Mouse (Mus musculus): ENCODE data around the gene Col9a1. TPM values are rescaled to one million over a fixed set of nuclear protein-coding genes. Genes with fewer than 3 reads are reported as not detected.

Col9a1 gene
- polyA plus RNA-seq, 1 experiment from 2014 or later = 18.5 TPM

GRCm38 (mm10) chr1:24226941-24227711, 49.7 kb downstream of the Col9a1 start:
- WGBS (ENCODE audit: insufficient replicate concordance) = 68% methylated on average over 6 of the region's 6 CpGs
- ATAC-seq (replicated peaks; ENCODE audit: insufficient number of reproducible peaks, low FRiP score, low TSS enrichment) = no peak
- Histone ChIP-seq H3K4me1 (ENCODE audit: control insufficient read depth, insufficient read depth, low read length) (peaks cover 2% of the 10 kb centered on the region; the same call in 1 of the 2 replicates), H3K27ac (ENCODE audit: low read depth, low read length) (no peak overlapping the region), H3K36me3 (ENCODE audit: control insufficient read depth, insufficient read depth, low read length) (no peaks in the 10 kb centered on the region), H3K4me3 (ENCODE audit: low read depth, low read length) (no peak overlapping the region), H3K4me2 (no peak overlapping the region), H3K27me3 (ENCODE audit: control insufficient read depth, insufficient read depth, low read length) (no peaks in the 10 kb centered on the region), H3K9me3 (replicated peaks; ENCODE audit: control insufficient read depth, low read length) (no peaks in the 10 kb centered on the region), H3K9ac (ENCODE audit: low read depth, low read length) (no peak overlapping the region)

GRCm38 (mm10) chr1:24229552-24229951, 52.1 kb downstream of the Col9a1 start:
- H3K36me3 ChIP-seq (ENCODE audit: control insufficient read depth, insufficient read depth, low read length) = no peaks in the 10 kb centered on the region
- no peak overlapping the region for H3K4me2 ChIP-seq
- H3K4me1 ChIP-seq (ENCODE audit: control insufficient read depth, insufficient read depth, low read length) = peaks cover 2% of the 10 kb centered on the region; the same call in 1 of the 2 replicates
- no peak for ATAC-seq (replicated peaks; ENCODE audit: insufficient number of reproducible peaks, low FRiP score, low TSS enrichment)
- no peak overlapping the region for H3K9ac ChIP-seq (ENCODE audit: low read depth, low read length)
- no peaks in the 10 kb centered on the region for H3K9me3 ChIP-seq (replicated peaks; ENCODE audit: control insufficient read depth, low read length)
- 85% methylated on average over 1 of the region's 1 CpGs for WGBS (ENCODE audit: insufficient replicate concordance)
- H3K27ac ChIP-seq (ENCODE audit: low read depth, low read length) = no peak overlapping the region
- no peaks in the 10 kb centered on the region for H3K27me3 ChIP-seq (ENCODE audit: control insufficient read depth, insufficient read depth, low read length)
- no peak overlapping the region for H3K4me3 ChIP-seq (ENCODE audit: low read depth, low read length)

DNA sequence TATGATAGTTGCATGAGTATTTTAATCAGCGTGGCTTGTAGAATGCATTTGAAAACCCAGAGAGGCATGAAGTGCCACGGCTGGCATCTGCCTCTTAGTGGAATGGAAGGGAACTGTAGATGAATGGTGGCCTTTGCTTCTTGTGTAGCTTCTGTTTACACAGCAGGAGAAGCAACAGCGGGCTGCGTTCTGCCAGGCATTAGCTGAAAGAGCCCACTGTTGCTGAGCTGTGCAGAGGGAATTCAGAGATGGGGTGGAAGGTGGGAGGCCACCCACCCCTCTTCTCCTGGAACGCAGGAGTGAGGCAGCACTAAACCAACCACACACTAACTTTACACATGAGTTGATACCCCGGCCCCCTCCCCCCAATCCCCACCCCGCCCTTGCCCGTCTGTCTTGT, 53.0 kb downstream of the Col9a1 start:
- Histone ChIP-seq H3K9me3 (replicated peaks; ENCODE audit: control insufficient read depth, low read length) (no peaks in the 10 kb centered on the region), H3K4me3 (ENCODE audit: low read depth, low read length) (no peak overlapping the region), H3K36me3 (ENCODE audit: control insufficient read depth, insufficient read depth, low read length) (no peaks in the 10 kb centered on the region), H3K9ac (ENCODE audit: low read depth, low read length) (no peak overlapping the region), H3K4me2 (no peak overlapping the region), H3K27ac (ENCODE audit: low read depth, low read length) (no peak overlapping the region), H3K27me3 (ENCODE audit: control insufficient read depth, insufficient read depth, low read length) (no peaks in the 10 kb centered on the region), H3K4me1 (ENCODE audit: control insufficient read depth, insufficient read depth, low read length) (peaks cover 2% of the 10 kb centered on the region; the same call in 1 of the 2 replicates)
- ATAC-seq (replicated peaks; ENCODE audit: insufficient number of reproducible peaks, low FRiP score, low TSS enrichment) = no peak
- WGBS (ENCODE audit: insufficient replicate concordance) = 40% methylated on average over 8 of the region's 8 CpGs

- H3K9me3 ChIP-seq (replicated peaks; ENCODE audit: control insufficient read depth, low read length) = no peaks in the 10 kb centered on the region
- WGBS (ENCODE audit: insufficient replicate concordance) = 79% methylated on average over 3 of the region's 3 CpGs
- no peak for ATAC-seq (replicated peaks; ENCODE audit: insufficient number of reproducible peaks, low FRiP score, low TSS enrichment)
Measured at GRCm38 (mm10) chr1:24231504-24232270, 54.3 kb downstream of the Col9a1 start.

DNA sequence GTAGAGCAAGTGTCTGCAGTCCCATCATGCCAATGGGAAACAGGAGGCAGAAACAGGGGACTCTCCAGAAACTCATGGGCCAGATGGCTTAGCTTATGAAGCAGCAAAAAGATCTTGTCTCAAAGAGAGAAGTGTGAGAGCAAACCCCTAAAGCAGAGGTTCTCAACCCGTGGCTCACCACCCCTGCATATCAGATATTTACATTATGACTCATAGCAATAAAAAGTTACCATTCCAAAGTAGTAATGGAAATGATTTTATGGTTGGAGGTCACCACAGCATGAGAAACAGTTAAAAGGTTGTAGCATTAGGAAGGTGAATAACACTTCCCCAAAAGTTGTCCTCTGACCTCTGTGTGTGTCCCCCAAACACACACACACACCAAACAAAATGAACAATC, 58.9 kb downstream of the Col9a1 start:
- H3K4me3 ChIP-seq (ENCODE audit: low read depth, low read length) = no peak overlapping the region

More at GRCm38 (mm10) chr1:24231504-24232270, 54.3 kb downstream of the Col9a1 start:
- Histone ChIP-seq H3K27me3 (ENCODE audit: control insufficient read depth, insufficient read depth, low read length) (no peaks in the 10 kb centered on the region), H3K4me3 (ENCODE audit: low read depth, low read length) (no peak overlapping the region), H3K36me3 (ENCODE audit: control insufficient read depth, insufficient read depth, low read length) (no peaks in the 10 kb centered on the region), H3K27ac (ENCODE audit: low read depth, low read length) (no peak overlapping the region), H3K4me2 (no peak overlapping the region), H3K4me1 (ENCODE audit: control insufficient read depth, insufficient read depth, low read length) (peaks cover 2% of the 10 kb centered on the region; the same call in 1 of the 2 replicates), H3K9ac (ENCODE audit: low read depth, low read length) (no peak overlapping the region)

DNA sequence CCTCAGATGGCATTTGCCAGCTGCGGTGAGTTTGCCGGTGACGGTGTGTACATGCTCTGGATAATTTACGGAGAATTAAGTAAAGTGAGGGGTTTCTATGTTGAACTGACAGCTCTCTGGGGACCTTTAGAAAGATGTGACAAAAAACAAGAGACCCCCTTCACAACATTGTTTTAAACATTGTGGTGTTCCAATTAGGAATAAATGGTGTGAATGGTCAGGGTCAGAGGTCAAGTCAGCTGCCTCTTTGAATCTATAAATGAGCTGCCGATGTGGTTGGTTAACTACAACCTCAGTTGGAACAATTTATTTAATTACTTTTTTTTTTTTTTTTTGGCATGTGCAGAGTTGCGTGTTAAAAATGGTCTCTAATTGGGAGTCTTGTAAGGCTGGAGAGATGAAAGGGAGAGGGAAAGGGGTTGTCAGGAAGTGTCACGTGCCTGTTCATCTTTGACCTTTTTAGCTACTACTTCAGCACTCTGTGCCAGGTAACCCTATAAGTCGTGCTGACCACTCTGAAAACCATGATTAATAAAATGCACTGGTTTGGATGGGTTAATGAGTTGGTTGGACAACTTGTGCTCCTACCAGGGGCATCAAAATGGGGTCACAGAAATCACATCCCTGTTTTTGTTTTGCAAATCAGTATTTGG, 62.8 kb downstream of the Col9a1 start:
- no peak for ATAC-seq (replicated peaks; ENCODE audit: insufficient number of reproducible peaks, low FRiP score, low TSS enrichment)
- WGBS (ENCODE audit: insufficient replicate concordance) = 89% methylated on average over 8 of the region's 8 CpGs
- no peaks in the 10 kb centered on the region for H3K4me1 ChIP-seq (ENCODE audit: control insufficient read depth, insufficient read depth, low read length)
- no peak overlapping the region for H3K4me3 ChIP-seq (ENCODE audit: low read depth, low read length)
- H3K36me3 ChIP-seq (ENCODE audit: control insufficient read depth, insufficient read depth, low read length) = no peaks in the 10 kb centered on the region
- no peak overlapping the region for H3K27ac ChIP-seq (ENCODE audit: low read depth, low read length)
- no peak overlapping the region for H3K4me2 ChIP-seq
- H3K9ac ChIP-seq (ENCODE audit: low read depth, low read length) = no peak overlapping the region
- no peaks in the 10 kb centered on the region for H3K9me3 ChIP-seq (replicated peaks; ENCODE audit: control insufficient read depth, low read length)
- no peaks in the 10 kb centered on the region for H3K27me3 ChIP-seq (ENCODE audit: control insufficient read depth, insufficient read depth, low read length)

More for the DNA sequence above, 58.9 kb downstream of the Col9a1 start:
- WGBS (ENCODE audit: insufficient replicate concordance) = 56% methylated on average over 1 of the region's 1 CpGs
- Histone ChIP-seq H3K4me2 (no peak overlapping the region), H3K27me3 (ENCODE audit: control insufficient read depth, insufficient read depth, low read length) (no peaks in the 10 kb centered on the region), H3K9ac (ENCODE audit: low read depth, low read length) (no peak overlapping the region), H3K4me1 (ENCODE audit: control insufficient read depth, insufficient read depth, low read length) (no peaks in the 10 kb centered on the region), H3K9me3 (replicated peaks; ENCODE audit: control insufficient read depth, low read length) (no peaks in the 10 kb centered on the region), H3K27ac (ENCODE audit: low read depth, low read length) (no peak overlapping the region), H3K36me3 (ENCODE audit: control insufficient read depth, insufficient read depth, low read length) (no peaks in the 10 kb centered on the region)
- no peak for ATAC-seq (replicated peaks; ENCODE audit: insufficient number of reproducible peaks, low FRiP score, low TSS enrichment)

DNA sequence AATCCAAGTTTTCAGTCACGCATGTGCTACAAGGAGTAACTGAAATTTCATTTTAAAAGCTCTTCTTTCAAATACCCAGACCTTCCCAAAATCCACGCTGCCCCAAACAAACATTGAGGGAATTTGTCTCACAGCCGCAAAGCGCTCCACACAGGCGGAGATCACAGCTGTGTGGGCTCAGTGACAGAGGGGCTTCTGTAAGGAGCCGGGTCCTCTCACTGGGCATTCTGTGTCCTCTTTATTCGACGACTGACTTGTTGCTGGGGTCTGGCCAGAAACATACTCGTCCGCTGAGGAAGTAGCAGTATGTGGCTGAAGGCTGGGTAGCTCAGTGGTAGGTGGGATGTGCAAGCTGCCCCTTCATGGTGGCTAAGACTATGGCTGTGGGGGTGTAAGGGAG, 67.5 kb downstream of the Col9a1 start:
- H3K9me3 ChIP-seq (replicated peaks; ENCODE audit: control insufficient read depth, low read length) = no peaks in the 10 kb centered on the region
- no peak overlapping the region for H3K4me3 ChIP-seq (ENCODE audit: low read depth, low read length)
- no peak overlapping the region for H3K27ac ChIP-seq (ENCODE audit: low read depth, low read length)
- no peaks in the 10 kb centered on the region for H3K27me3 ChIP-seq (ENCODE audit: control insufficient read depth, insufficient read depth, low read length)
- no peak overlapping the region for H3K4me2 ChIP-seq
- no peak overlapping the region for H3K9ac ChIP-seq (ENCODE audit: low read depth, low read length)
- ATAC-seq (replicated peaks; ENCODE audit: insufficient number of reproducible peaks, low FRiP score, low TSS enrichment) = no peak
- H3K36me3 ChIP-seq (ENCODE audit: control insufficient read depth, insufficient read depth, low read length) = no peaks in the 10 kb centered on the region
- no peaks in the 10 kb centered on the region for H3K4me1 ChIP-seq (ENCODE audit: control insufficient read depth, insufficient read depth, low read length)
- WGBS (ENCODE audit: insufficient replicate concordance) = 81% methylated on average over 10 of the region's 10 CpGs

DNA sequence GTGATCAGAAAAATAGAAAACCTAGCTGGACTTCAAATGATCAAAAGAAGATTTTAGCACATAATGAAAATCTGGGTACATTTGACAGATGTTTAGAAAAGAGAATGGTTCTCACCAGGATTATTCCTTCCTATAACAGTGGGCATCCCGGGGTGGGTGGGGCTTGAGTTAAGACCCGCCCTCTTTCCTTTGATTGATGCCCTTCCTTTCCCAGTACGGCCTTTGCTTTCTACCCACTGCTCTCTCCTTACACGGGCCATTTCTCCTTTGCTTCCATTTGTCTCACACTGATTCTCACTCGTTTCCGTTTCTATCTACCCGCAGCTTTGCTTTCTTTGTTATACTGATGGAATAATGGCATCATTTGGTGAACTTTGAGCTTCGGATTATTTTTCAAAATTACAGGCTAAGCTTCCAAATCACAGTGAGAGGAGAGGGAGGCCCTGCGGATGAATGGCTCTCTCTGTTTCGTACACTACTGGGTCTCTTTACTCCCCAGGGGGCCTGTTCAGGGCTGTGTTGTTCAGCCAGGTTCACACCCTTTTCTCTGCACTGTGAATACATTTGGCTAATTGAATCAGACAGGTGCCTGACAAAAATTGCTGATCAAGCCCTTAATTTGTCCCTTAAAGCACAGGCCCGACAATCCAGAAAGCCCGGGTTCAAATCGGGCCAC, 68.4 kb downstream of the Col9a1 start:
- Histone ChIP-seq H3K4me3 (ENCODE audit: low read depth, low read length) (no peak overlapping the region), H3K27ac (ENCODE audit: low read depth, low read length) (no peak overlapping the region), H3K4me2 (no peak overlapping the region), H3K36me3 (ENCODE audit: control insufficient read depth, insufficient read depth, low read length) (no peaks in the 10 kb centered on the region), H3K4me1 (ENCODE audit: control insufficient read depth, insufficient read depth, low read length) (no peaks in the 10 kb centered on the region), H3K27me3 (ENCODE audit: control insufficient read depth, insufficient read depth, low read length) (no peaks in the 10 kb centered on the region), H3K9ac (ENCODE audit: low read depth, low read length) (no peak overlapping the region), H3K9me3 (replicated peaks; ENCODE audit: control insufficient read depth, low read length) (no peaks in the 10 kb centered on the region)
- no peak for ATAC-seq (replicated peaks; ENCODE audit: insufficient number of reproducible peaks, low FRiP score, low TSS enrichment)
- WGBS (ENCODE audit: insufficient replicate concordance) = 66% methylated on average over 13 of the region's 13 CpGs
